ENCODE assay signal across 8 mouse cellular contexts in genomic region chr2:165286361-165287201, GRCm38 (mm10). TPM values are rescaled to one million over a fixed set of nuclear protein-coding genes. Genes with fewer than 3 reads are reported as not detected.
A peak's percentile ranks its signal among the peaks of the same experiment; 100 is the strongest.
DNase-seq lines count a peak whose midpoint lies in the region; ATAC-seq and TF ChIP-seq lines count a peak whose summit lies in the region.

No protein-coding gene starts in this region.

- H3K79me2 ChIP-seq in myocyte (ENCODE audit: control insufficient read depth, insufficient read depth), result no peaks in the 10 kb centered on the region

- H3K9me3 ChIP-seq in liver, embryonic 13.5 days (replicated peaks), result no peaks in the 10 kb centered on the region

- H3K9ac ChIP-seq in liver, embryonic 13.5 days, result peak overlapping the region; percentile 82

- ATAC-seq in hematopoietic stem cell, adult 5-6 weeks (replicated peaks in 1 of 2; ENCODE audit: insufficient read depth in 1 of 2, low FRiP score in 2 of 2, low TSS enrichment in 1 of 2, low read depth in 1 of 2, poor library complexity in 2 of 2, severe bottlenecking in 2 of 2), result peak; percentile 57 to 59
- ATAC-seq in liver, embryonic 13.5 days (ENCODE audit: low read depth), result no peak

- H3K4me3 ChIP-seq in bone marrow, adult 2 months (replicated peaks; ENCODE audit: control insufficient read depth, low read depth, low read length), result peak overlapping the region; percentile 88
- peak overlapping the region; percentile 83 for H3K4me3 ChIP-seq in liver, embryonic 13.5 days (replicated peaks)
- H3K4me3 ChIP-seq in myocyte, result peak overlapping the region; percentile 58

- H3K36me3 ChIP-seq in liver, embryonic 13.5 days, result peaks cover 28% of the 10 kb centered on the region
- H3K36me3 ChIP-seq in myocyte (ENCODE audit: control insufficient read depth, insufficient read depth), result no peaks in the 10 kb centered on the region

- DNase-seq in left cerebral cortex, adult 18-20 months (ENCODE audit: low spot score in 2 of 2), result peak; percentile 53 to 54
- DNase-seq in left cerebral cortex, adult 11 months (ENCODE audit: low spot score), result no peak
- no peak for DNase-seq in liver, embryonic 13.5 days
- DNase-seq in ovary, postnatal 10 days (ENCODE audit: low spot score), result no peak
- DNase-seq in gastrocnemius, adult 8-10 months (ENCODE audit: low spot score in 2 of 2), result no peak

- no peak for TF ChIP-seq CTCF in bone marrow, adult 2 months (IDR thresholded peaks at IDR 0.05; ENCODE audit: control insufficient read depth, insufficient read depth, low read length)

- H3ac ChIP-seq in myocyte (ENCODE audit: control insufficient read depth, insufficient read length), result peak overlapping the region; percentile 36

- 0 out of 2 replicates have a peak, but pooled peaks have one; percentile 21 for TF ChIP-seq POLR2A in bone marrow, adult 2 months (IDR thresholded peaks at IDR 0.05; ENCODE audit: borderline replicate concordance, control insufficient read depth, low read depth, low read length)
- TF ChIP-seq POLR2A in myocyte (IDR thresholded peaks at IDR 0.05; ENCODE audit: insufficient read length, low read depth), result no peak

- H3K4me1 ChIP-seq in bone marrow, adult 2 months (ENCODE audit: control insufficient read depth, insufficient read depth, low read length), result peaks cover 6% of the 10 kb centered on the region
- peaks cover 46% of the 10 kb centered on the region for H3K4me1 ChIP-seq in liver, embryonic 13.5 days (replicated peaks)

- peak overlapping the region; percentile 90 for H3K27ac ChIP-seq in bone marrow, adult 2 months (ENCODE audit: control insufficient read depth, insufficient read depth, low read depth, low read length, poor library complexity)
- peak overlapping the region; percentile 67 for H3K27ac ChIP-seq in liver, embryonic 13.5 days

- H3K27me3 ChIP-seq in liver, embryonic 13.5 days, result no peaks in the 10 kb centered on the region
- H3K27me3 ChIP-seq in myocyte (ENCODE audit: control insufficient read depth, insufficient read depth, insufficient read length), result no peaks in the 10 kb centered on the region

- peak overlapping the region; percentile 97 for H3K4me2 ChIP-seq in liver, embryonic 13.5 days
- peak overlapping the region; percentile 96 for H3K4me2 ChIP-seq in myocyte (ENCODE audit: low read depth)

- WGBS in bone marrow, adult 2 months, result 3% methylated on average over 18 of the region's 18 CpGs
- WGBS in liver, embryonic 13.5 days (ENCODE audit: insufficient replicate concordance), result 28% methylated on average over 18 of the region's 18 CpGs

TF ChIP-seq in myocyte, 11 proteins besides CTCF, POLR2A, EP300 and RAD21:
- TF ChIP-seq MYOG (IDR thresholded peaks at IDR 0.05; ENCODE audit: control insufficient read depth in 1 of 3, insufficient read depth in 1 of 3, insufficient read length in 2 of 3, low read depth in 2 of 3) (no peak), SRF (IDR thresholded peaks at IDR 0.05; ENCODE audit: control insufficient read depth, insufficient read length, low read depth) (no peak), MYOD1 (IDR thresholded peaks at IDR 0.05; ENCODE audit: control insufficient read depth in 1 of 3, insufficient read length in 2 of 3, low read depth in 2 of 3) (no peak), TCF12 (IDR thresholded peaks at IDR 0.05; ENCODE audit: insufficient read depth, poor library complexity, severe bottlenecking) (no peak), USF1 (IDR thresholded peaks at IDR 0.05; ENCODE audit: low read depth) (no peak), TCF3 (IDR thresholded peaks at IDR 0.05; ENCODE audit: insufficient read length, low read depth) (no peak), REST (IDR thresholded peaks at IDR 0.05; ENCODE audit: insufficient read depth, insufficient read length) (no peak), POLR2AphosphoS2 (IDR thresholded peaks at IDR 0.05; ENCODE audit: insufficient read length, low read depth) (no peak), MAX (IDR thresholded peaks at IDR 0.05; ENCODE audit: low read depth) (no peak)

RNA-seq across cellular contexts. Expression of gene Slc35c2, which starts 1.1 kb away (rescaled TPM):
- total RNA-seq in left cerebral cortex, adult 18-20 months (2021), result 10 to 100 TPM; 58.2 to 60.6 TPM
- polyA plus RNA-seq in bone marrow, adult 2 months (2011; ENCODE audit: insufficient read depth, insufficient read length, low replicate concordance, missing spikeins), result 44.3 and 79.2 TPM in 2 replicates
- 57.6 and 62.2 TPM in 2 replicates for total RNA-seq in hematopoietic stem cell, adult 5-6 weeks (2017)
- polyA plus RNA-seq in liver, embryonic 13.5 days (2015; fragmentation: Nextera tagmentation; extraction: Ambion mirVana), result 40.2 and 40.3 TPM in 2 replicates
- 50.3 TPM for polyA plus RNA-seq in myocyte (2012; fragmentation: generic; extraction: Trizol)
- total RNA-seq in gastrocnemius, adult 8-10 months (2022), result 10 to 100 TPM; 20.6 to 26.6 (median 23.2) TPM

RNA-seq across cellular contexts. Expression of gene Elmo2, which starts 39.7 kb away (rescaled TPM):
- total RNA-seq in left cerebral cortex, adult 18-20 months (2021), result 100 to 1,000 TPM; 145 to 166 TPM
- 11.4 and 29.8 TPM in 2 replicates for polyA plus RNA-seq in bone marrow, adult 2 months (2011; ENCODE audit: insufficient read depth, insufficient read length, low replicate concordance, missing spikeins)
- 24.3 and 27.3 TPM in 2 replicates for total RNA-seq in hematopoietic stem cell, adult 5-6 weeks (2017)
- 14.2 and 16.7 TPM in 2 replicates for polyA plus RNA-seq in liver, embryonic 13.5 days (2015; fragmentation: Nextera tagmentation; extraction: Ambion mirVana)
- polyA plus RNA-seq in myocyte (2012; fragmentation: generic; extraction: Trizol), result 20.4 TPM
- 10 to 100 TPM; 11.0 to 13.2 (median 11.7) TPM for total RNA-seq in gastrocnemius, adult 8-10 months (2022)

RNA-seq across cellular contexts. Expression of gene Cdh22, which starts 51.9 kb away (rescaled TPM):
- total RNA-seq in left cerebral cortex, adult 18-20 months (2021), result 10 to 100 TPM; 55.1 to 61.1 TPM
- 0.80 TPM in 1 of 2 replicates, not detected in the other for polyA plus RNA-seq in bone marrow, adult 2 months (2011; ENCODE audit: insufficient read depth, insufficient read length, low replicate concordance, missing spikeins)
- total RNA-seq in hematopoietic stem cell, adult 5-6 weeks (2017), result not detected in 2 replicates
- not detected in 2 replicates for polyA plus RNA-seq in liver, embryonic 13.5 days (2015; fragmentation: Nextera tagmentation; extraction: Ambion mirVana)
- polyA plus RNA-seq in myocyte (2012; fragmentation: generic; extraction: Trizol), result 1.5 TPM
- total RNA-seq in gastrocnemius, adult 8-10 months (2022), result under 1 TPM; 0.68 to 0.99 (median 0.95) TPM

Comparison
In these comparisons a context has a peak if more than half of its experiments do, and no peak if none do; other contexts are left out.
1. DNase-seq: peak in left cerebral cortex, adult 18-20 months (2 of 2); none in left cerebral cortex, adult 11 months (single experiment), liver, embryonic 13.5 days (single experiment), ovary, postnatal 10 days (single experiment) and gastrocnemius, adult 8-10 months (0 of 2).
2. RNA of gene Cdh22, which starts 51.9 kb away (total RNA-seq): 55.1 to 61.1 TPM in left cerebral cortex, adult 18-20 months; 0.68 to 0.99 TPM in gastrocnemius, adult 8-10 months and not detected in hematopoietic stem cell, adult 5-6 weeks; every median in the first group is over 10 times any median in the second.
3. Peak in every context shown above with its lines, with median percentiles within 50 percentile points of each other: H3K4me3 ChIP-seq.